Mouse (Mus musculus): ENCODE results near the gene Gli2. TPM values are rescaled to one million over a fixed set of nuclear protein-coding genes. Genes with fewer than 3 reads are reported as not detected.

The Gli2 gene
- polyA plus RNA-seq (2012; rRNA removed), result 12.3 and 19.4 TPM in 2 replicates

DNA sequence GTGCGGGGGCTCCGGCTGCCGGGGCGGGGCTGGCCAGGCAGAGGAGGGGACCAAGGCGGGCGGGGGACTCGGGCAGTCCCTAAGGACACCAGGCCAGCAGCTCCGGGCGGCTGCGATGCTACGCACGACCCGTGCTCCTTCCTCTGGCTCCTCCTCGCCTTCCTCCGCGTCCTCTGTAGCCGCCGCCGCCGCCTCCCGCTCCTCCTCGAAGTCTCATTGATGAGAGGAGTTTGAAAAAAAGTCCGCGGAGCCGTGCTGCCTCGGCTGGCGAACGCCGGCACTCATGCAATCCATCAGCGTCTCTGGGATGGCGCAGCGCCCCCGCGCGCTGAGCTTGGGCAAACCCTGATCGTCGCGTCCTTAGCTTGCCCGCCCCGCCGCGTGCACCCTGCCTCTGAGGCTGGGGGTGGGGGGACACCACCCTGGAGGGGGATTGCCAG is at the start of gene Gli2:
TSS of gene Gli2 (minus strand) at position 218 of the 440 bp plus-strand sequence.

Measured in central nervous system, embryonic 11.5 days (tissue).